Mouse (Mus musculus): ENCODE measurements around the gene Iffo2.

Gene Iffo2

GRCm38 (mm10) chr4:139532081-139532480, 1.7 kb downstream of the Iffo2 start:
- DNase-seq (ENCODE audit: low read depth, low spot score): no peak

GRCm38 (mm10) chr4:139535127-139535695, 4.9 kb downstream of the Iffo2 start:
- no peak for DNase-seq (ENCODE audit: low read depth, low spot score)

DNA sequence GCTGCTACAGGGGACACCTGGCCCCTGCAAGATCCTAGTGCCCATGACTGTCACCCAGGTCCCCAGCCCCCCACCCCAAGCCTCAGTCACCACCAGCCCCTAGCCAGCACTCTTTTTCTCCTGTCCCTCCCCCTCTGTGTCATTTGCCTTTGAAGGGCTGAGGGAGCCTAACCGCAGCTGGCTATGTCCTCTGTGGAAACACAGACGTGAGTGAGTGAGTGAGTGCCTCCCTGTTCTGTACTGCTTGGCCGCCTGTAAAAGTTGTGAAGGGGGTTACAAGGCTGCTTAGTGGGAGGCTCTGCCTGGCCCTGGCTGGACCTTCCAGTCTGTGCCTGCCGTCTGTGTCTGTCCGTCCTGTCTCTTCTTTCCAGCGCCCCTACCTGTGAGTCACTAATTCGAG, 5.4 kb downstream of the Iffo2 start:
- no peak for DNase-seq (ENCODE audit: low read depth, low spot score)

DNA sequence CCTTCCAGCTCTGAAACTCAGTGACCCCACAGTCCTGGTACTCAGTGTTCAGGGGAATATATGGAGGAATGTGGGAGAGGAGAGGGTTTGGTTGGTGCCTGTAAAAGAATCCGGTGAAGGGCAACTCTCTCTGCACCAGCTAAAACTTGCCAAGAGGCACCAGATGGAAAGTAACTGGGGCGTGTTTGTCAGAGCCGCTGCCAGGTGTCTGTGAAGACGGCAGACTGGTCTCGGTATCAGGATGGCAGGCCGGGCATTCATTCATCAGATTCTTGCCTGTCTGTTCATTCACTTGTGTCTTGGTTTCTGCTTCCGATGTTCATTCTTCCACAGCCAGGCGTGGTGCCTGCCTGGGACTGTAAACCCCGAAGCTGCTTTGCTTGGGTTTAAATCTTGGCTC, 6.4 kb downstream of the Iffo2 start:
- no peak for DNase-seq (ENCODE audit: low read depth, low spot score)

DNA sequence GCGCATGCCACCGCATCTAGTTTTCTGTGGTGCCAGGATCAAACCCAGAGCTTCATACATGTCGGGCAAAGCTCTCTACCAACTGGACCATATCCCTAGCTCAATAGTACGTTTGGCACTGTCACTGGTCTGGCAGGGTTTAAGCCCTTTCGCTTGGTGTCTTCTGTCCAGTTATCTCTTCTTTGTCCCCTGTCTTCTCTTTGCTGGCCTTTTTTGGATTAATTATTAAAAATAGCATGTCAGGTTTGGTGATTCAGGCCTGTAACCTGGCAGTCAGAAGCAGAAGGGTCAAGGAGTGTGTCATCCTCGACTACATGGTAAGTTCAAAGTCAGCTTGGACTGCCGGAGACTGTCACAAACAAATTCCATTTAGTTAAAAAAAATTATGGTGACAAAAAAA, 10.4 kb downstream of the Iffo2 start:
- DNase-seq (ENCODE audit: low read depth, low spot score): no peak

DNA sequence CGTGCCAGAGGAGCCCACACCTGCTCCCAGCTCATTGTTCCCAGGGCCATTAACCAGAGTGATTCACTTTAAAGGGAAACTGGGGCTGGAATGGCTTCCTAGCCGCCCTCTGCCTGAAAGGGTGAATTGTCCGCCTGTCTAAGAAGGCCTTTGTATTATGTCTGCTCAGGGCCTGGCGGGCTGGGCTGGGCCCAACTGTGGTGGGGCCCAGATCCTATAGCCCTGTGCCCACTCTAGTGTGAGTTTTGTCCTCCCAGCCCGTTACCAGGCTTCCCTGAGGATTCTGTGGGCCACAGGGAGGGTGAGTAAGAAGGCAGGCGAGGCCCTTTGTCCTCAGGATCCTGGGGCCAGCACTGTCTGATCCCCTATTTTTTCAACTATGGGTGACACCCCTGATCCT, 15.4 kb downstream of the Iffo2 start:
- DNase-seq (ENCODE audit: low read depth, low spot score): peak; percentile 25

- no peak for DNase-seq (ENCODE audit: low read depth, low spot score)
Measured at GRCm38 (mm10) chr4:139549448-139549847, 19.1 kb downstream of the Iffo2 start.

GRCm38 (mm10) chr4:139555235-139555634, 24.9 kb downstream of the Iffo2 start:
- DNase-seq (ENCODE audit: low read depth, low spot score): no peak

- peak; percentile 86 for DNase-seq (ENCODE audit: low read depth, low spot score)
Measured at GRCm38 (mm10) chr4:139555951-139556350, 25.6 kb downstream of the Iffo2 start.

DNA sequence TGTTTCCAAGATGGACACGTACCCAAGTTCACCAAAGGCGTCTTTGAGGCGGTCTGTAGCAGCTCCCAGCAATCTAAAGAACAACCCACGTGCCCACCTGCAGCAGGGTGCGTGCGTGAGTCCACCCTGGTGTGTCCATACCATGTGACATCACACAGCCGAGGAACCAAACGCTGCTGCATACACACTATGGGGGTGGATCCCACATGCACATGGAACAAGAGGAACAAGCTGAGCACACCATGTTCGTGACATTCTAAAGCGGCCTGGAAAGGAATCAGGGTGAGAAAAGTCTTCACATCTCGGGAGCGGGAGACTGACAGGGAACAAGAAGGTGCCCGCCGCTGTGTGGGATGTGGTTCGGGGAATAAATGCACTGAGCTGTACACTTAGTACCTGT, 38.0 kb downstream of the Iffo2 start:
- peak; percentile 32 for DNase-seq (ENCODE audit: low read depth, low spot score)

GRCm38 (mm10) chr4:139570756-139571155, 40.4 kb downstream of the Iffo2 start:
- peak; percentile 35 for DNase-seq (ENCODE audit: low read depth, low spot score)

DNA sequence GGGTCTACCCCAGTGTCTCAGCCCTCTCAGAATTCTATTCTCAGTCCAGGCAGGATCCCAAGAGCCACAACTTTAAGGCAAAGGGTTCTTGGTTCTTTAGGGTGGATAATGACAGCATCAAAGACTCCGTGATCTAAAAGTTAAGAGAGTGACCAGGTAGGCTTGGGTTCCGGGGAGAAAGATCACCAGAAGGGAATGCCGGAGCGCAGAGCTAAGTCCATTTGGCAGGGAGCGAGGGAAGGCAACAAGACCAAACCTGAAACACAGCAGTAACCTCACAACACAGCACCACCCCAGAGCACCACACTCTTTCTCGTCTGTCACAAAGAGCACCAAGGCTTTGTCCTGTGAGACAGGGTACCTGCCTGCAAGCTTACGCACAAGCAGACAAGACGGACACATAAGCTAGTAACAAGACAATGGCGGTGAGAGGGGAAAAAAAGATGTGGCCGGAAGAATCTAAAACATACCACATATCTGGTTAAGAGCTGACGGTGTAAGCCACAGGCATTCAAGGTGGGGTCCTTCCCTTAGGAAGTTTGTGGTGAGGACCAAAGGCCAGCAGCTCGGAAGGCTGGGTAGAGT, 42.7 kb downstream of the Iffo2 start:
- no peak for DNase-seq (ENCODE audit: low read depth, low spot score)

DNA sequence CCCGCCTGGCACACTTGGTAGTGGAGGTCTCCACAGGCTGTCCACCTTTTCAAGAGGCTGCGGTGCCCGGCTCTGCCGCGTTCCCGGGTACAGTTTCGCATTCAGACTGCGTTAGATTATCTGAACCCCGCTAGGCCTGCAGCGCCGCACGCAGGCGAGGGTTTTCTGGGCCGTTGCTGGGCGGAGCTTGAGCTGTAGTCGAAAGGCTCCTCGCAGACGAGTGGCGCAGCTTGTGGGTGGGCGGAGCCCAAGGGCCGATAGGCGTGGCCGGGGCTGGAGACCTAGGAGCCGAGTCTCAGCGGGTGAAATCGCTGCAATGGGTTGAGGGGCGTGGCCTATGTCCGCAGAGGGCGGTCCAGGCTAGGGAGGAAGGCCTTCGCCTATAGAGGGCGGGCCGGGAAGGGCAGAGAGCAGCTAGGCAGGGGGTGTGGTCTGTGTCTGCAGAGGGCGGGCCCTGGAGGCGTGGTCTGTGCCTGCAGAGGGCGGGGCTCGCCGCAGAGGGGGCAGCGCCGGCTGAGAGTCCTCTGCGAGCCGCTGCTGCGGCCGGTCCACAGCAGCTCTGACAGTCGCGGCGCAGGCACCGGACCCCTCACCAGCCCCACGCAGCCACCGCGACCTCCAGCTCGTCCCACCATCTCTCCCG, 43.9 kb downstream of the Iffo2 start:
- peak; percentile 100 for DNase-seq (ENCODE audit: low read depth, low spot score)

DNA sequence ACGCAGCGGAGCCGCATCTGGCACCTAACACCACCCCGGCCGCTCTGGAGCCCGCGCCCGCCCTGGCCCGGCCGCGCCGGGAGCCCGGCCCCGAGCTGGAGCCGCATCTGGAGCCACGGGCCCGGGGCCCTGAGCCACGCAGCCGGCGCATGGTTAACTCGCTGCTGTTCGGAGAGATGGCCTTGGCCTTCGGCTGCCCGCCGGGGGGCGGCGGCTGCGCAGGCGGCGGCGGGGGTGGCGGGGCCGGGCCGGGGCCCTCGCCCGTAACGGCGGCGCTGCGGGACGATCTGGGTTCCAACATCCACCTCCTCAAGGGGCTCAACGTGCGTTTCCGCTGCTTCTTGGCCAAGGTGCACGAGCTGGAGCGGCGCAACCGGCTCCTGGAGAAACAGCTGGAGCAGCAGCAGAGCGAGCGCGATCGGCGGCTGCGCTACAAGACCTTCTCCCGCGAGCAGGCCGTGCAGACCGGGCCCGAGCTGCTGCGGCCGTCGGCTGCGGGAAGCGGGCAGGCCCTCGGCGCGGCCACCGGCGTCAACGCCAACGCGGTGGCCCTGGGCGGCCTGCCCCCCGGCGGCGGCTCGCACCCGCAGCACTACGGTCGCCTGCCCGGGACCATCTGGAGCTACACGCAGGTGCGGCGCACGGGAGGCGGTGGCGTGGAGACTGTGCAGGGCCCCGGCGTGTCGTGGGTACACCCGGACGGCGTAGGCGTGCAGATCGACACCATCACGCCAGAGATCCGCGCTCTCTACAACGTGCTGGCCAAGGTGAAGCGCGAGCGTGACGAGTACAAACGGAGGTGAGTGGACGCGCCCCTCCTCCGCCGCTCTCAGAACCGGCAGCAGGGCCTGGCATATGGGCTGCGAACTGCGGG, 44.7 kb downstream of the Iffo2 start:
- DNase-seq (ENCODE audit: low read depth, low spot score): peak; percentile 62

DNA sequence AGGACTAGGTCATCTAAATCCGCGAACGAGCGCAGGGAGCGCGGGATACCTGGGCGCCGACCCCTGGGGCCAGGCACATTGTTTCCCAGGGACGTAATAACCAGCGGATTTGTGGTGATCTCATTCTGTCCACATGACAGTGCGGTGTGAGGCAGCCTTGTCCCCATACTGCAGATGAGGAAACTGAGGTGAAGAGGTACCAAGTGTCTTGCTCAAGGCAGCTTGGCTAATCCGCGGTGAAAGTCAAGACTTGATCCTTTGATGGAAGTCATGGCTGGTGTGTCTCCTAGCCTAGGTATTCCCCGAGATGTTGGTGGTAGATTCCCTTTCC, 45.3 kb downstream of the Iffo2 start:
- peak; percentile 47 for DNase-seq (ENCODE audit: low read depth, low spot score)

- DNase-seq (ENCODE audit: low read depth, low spot score): no peak
Measured at GRCm38 (mm10) chr4:139576251-139576880, 46.0 kb downstream of the Iffo2 start.

DNA sequence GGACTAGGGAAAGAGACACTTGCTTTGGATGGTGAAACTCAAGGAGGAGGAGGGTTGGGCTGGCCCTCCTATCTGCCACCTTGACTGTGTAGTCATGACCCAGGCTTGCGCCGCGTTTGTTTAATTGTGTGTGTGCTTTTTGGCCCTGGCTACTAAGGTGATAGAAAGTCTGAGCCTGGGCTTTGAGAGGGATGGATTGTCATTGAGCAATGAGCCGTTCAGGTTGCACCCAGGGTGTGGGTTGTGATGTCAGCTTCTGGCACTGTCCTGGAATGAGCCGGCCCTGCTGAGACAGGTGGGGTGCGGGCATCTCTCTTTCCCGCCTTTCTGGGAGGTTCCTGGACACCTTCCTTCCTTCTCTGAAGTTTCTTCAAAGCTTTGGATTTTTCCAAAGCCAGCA, 46.7 kb downstream of the Iffo2 start:
- no peak for DNase-seq (ENCODE audit: low read depth, low spot score)

- DNase-seq (ENCODE audit: low read depth, low spot score): no peak
Measured at GRCm38 (mm10) chr4:139578389-139578788, 48.0 kb downstream of the Iffo2 start.

- DNase-seq (ENCODE audit: low read depth, low spot score): no peak
Measured at GRCm38 (mm10) chr4:139579003-139579402, 48.7 kb downstream of the Iffo2 start.

DNA sequence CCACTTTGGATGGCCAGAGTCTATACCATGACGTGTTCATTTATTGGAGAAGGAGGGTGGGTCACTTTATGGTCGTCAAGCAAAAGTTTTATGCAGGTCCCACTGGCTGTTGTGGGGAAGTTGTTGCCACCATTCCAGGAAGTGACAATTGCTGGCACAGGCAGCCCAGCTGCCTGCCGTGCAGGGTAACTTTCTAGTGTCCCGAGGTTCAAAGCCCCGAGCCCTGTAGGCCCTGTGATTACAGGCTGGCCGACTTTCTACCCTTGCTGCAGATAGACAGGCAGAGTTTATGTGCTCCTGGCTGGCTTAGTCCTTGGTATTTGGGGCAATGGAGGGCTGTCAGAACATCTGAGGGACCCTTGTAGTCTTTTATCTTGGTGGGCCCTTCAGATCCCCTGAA, 49.1 kb downstream of the Iffo2 start:
- no peak for DNase-seq (ENCODE audit: low read depth, low spot score)

- DNase-seq (ENCODE audit: low read depth, low spot score): peak; percentile 55
Measured at GRCm38 (mm10) chr4:139580663-139581336, 50.5 kb downstream of the Iffo2 start.

All from ZHBTc4 (cell line).